Mouse (Mus musculus) kidney, adult 2 months (tissue): Measurements from ENCODE around the gene Nop2. TPM values are rescaled to one million over a fixed set of nuclear protein-coding genes. Genes with fewer than 3 reads are reported as not detected.
A peak's percentile ranks its signal among the peaks of the same experiment; 100 is the strongest.

ENCODE experiments used
- DNase-seq: peaks from one replicate; pipeline ENCODE4 v3.0.0; 2021
- H3K27ac ChIP-seq: fragments of 200-500 bp; 2 replicates; pipeline ENCODE4 v1.5.1; 2012; ENCODE audit warnings: low read depth, low read length, control low read depth, inconsistent platforms; ENCODE audit not compliant: insufficient read depth
- H3K27me3 ChIP-seq: fragments of 200-500 bp; replicated peaks from 2 replicates; pipeline ENCODE4 v1.6.1; 2012; ENCODE audit warnings: mild to moderate bottlenecking, moderate library complexity, low read length, inconsistent platforms; ENCODE audit not compliant: control insufficient read depth, insufficient read depth
- H3K36me3 ChIP-seq: fragments of 200-500 bp; 2 replicates; pipeline ENCODE4 v1.6.1; 2012; ENCODE audit warnings: mild to moderate bottlenecking, moderate library complexity, low read length, inconsistent platforms; ENCODE audit not compliant: control insufficient read depth, insufficient read depth
- H3K4me1 ChIP-seq: fragments of 200-500 bp; 2 replicates; pipeline ENCODE4 v1.6.1; 2011; ENCODE audit warnings: low read length; ENCODE audit not compliant: control insufficient read depth, insufficient read depth
- H3K4me3 ChIP-seq: fragments of 200-500 bp; 2 replicates; pipeline ENCODE4 v1.5.1; 2011; ENCODE audit warnings: mild to moderate bottlenecking, low read depth, low read length, control low read depth; ENCODE audit not compliant: insufficient read depth
- CTCF ChIP-seq: fragments of 200-500 bp; conservative IDR thresholded peaks from 2 replicates; pipeline ENCODE4 v1.5.1; 2011; ENCODE audit warnings: low read depth, mild to moderate bottlenecking, control low read depth, low read length, moderate library complexity, mixed read lengths; ENCODE audit not compliant: insufficient read depth, insufficient read length
- POLR2A ChIP-seq: fragments of 200-500 bp; IDR thresholded peaks from one replicate; pipeline ENCODE4 v1.6.1; 2011; ENCODE audit warnings: low read depth, low read length, control low read depth
- WGBS: fragments of 180-500 bp; shearing (Covaris S2); methylation state at CpG from one replicate; pipeline ENCODE4 v1.1.7; 2018; 5-methylcytosine and 5-hydroxymethylcytosine counted together
- polyA plus RNA-seq: library from polyadenylated mRNA; depleted of rRNA; stranded (reverse); fragments of >200 nt; gene quantifications from 2 replicates; pipeline ENCODE4 v1.2.3, GENCODE M21; 2012

Nop2 gene
- polyA plus RNA-seq, 1 experiment, result 16.5 TPM

- no peaks in the 10 kb centered on the region for H3K27me3 ChIP-seq
- no peak for TF ChIP-seq POLR2A
- TF ChIP-seq CTCF, result no peak
- DNase-seq, result no peak
- H3K4me1 ChIP-seq, result peaks cover 13% of the 10 kb centered on the region
- peak overlapping the region; percentile 76 for H3K27ac ChIP-seq
- H3K36me3 ChIP-seq, result no peaks in the 10 kb centered on the region
- no peak overlapping the region for H3K4me3 ChIP-seq
- 48% methylated on average over 10 of the region's 10 CpGs for WGBS
These were observed 41.2 kb upstream of the Nop2 start for GRCm38 (mm10) chr6:125090341-125091085.

GRCm38 (mm10) chr6:125092372-125092771 is 39.3 kb upstream of the Nop2 start:
- no peak overlapping the region for H3K27ac ChIP-seq

GRCm38 (mm10) chr6:125094843-125095242 is 36.9 kb upstream of the Nop2 start:
- Histone ChIP-seq H3K27ac (peak overlapping the region; percentile 8; the same call in 1 of the 2 replicates), H3K36me3 (no peaks in the 10 kb centered on the region), H3K4me1 (peaks cover 26% of the 10 kb centered on the region), H3K27me3 (no peaks in the 10 kb centered on the region), H3K4me3 (no peak overlapping the region)
- 17% methylated on average over 3 of the region's 3 CpGs for WGBS
- DNase-seq, result no peak
- no peak for TF ChIP-seq CTCF
- no peak for TF ChIP-seq POLR2A

More at GRCm38 (mm10) chr6:125092372-125092771, 39.3 kb upstream of the Nop2 start:
- 78% methylated on average over 5 of the region's 5 CpGs for WGBS
- Histone ChIP-seq H3K4me1 (peaks cover 13% of the 10 kb centered on the region), H3K27me3 (no peaks in the 10 kb centered on the region), H3K4me3 (no peak overlapping the region), H3K36me3 (no peaks in the 10 kb centered on the region)
- no peak for DNase-seq
- TF ChIP-seq CTCF, result no peak
- TF ChIP-seq POLR2A, result no peak

GRCm38 (mm10) chr6:125095391-125096278 is 36.1 kb upstream of the Nop2 start, which contains the start of gene Chd4:
Gene Chd4 (plus strand): TSS chr6:125095981.
- peak; percentile 69 for TF ChIP-seq POLR2A
- no peak for TF ChIP-seq CTCF
- Histone ChIP-seq H3K4me3 (peak within 1 kb of the TSS; percentile 99), H3K27ac (peak within 1 kb of the TSS; percentile 95), H3K27me3 (no peaks in the 10 kb centered on the region), H3K36me3 (peaks cover 2% of the 10 kb centered on the region; the same call in 1 of the 2 replicates), H3K4me1 (peaks cover 23% of the 10 kb centered on the region)
- 2% methylated on average over 44 of the region's 45 CpGs for WGBS
- peak; percentile 97 for DNase-seq

- WGBS, result under 1% methylated on average over 18 of the region's 32 CpGs
- peak overlapping the region; percentile 99 for H3K4me3 ChIP-seq
- H3K4me1 ChIP-seq, result peaks cover 23% of the 10 kb centered on the region
- DNase-seq, result no peak
- no peaks in the 10 kb centered on the region for H3K27me3 ChIP-seq
- H3K27ac ChIP-seq, result peak overlapping the region; percentile 95
- TF ChIP-seq CTCF (no peak), POLR2A (no peak)
- H3K36me3 ChIP-seq, result peaks cover 4% of the 10 kb centered on the region; the same call in 1 of the 2 replicates
These were observed 35.5 kb upstream of the Nop2 start for GRCm38 (mm10) chr6:125096279-125096596.

GRCm38 (mm10) chr6:125096597-125097345 is 34.9 kb upstream of the Nop2 start:
- Histone ChIP-seq H3K27ac (peak overlapping the region; percentile 95), H3K36me3 (peaks cover 7% of the 10 kb centered on the region; the same call in 1 of the 2 replicates), H3K4me1 (peaks cover 23% of the 10 kb centered on the region), H3K4me3 (peak overlapping the region; percentile 99), H3K27me3 (no peaks in the 10 kb centered on the region)
- peak; percentile 80 for DNase-seq
- TF ChIP-seq POLR2A (no peak), CTCF (no peak)
- under 1% methylated on average over 43 of the region's 44 CpGs for WGBS

- peak; percentile 44 for DNase-seq
- no peaks in the 10 kb centered on the region for H3K27me3 ChIP-seq
- H3K36me3 ChIP-seq, result peaks cover 11% of the 10 kb centered on the region
- WGBS, result 2% methylated on average over 12 of the region's 12 CpGs
- peaks cover 23% of the 10 kb centered on the region for H3K4me1 ChIP-seq
- TF ChIP-seq POLR2A (no peak), CTCF (no peak)
- H3K27ac ChIP-seq, result peak overlapping the region; percentile 95
- H3K4me3 ChIP-seq, result peak overlapping the region; percentile 99
These were observed 34.4 kb upstream of the Nop2 start for GRCm38 (mm10) chr6:125097346-125097689.
